In the genomic region with DNA sequence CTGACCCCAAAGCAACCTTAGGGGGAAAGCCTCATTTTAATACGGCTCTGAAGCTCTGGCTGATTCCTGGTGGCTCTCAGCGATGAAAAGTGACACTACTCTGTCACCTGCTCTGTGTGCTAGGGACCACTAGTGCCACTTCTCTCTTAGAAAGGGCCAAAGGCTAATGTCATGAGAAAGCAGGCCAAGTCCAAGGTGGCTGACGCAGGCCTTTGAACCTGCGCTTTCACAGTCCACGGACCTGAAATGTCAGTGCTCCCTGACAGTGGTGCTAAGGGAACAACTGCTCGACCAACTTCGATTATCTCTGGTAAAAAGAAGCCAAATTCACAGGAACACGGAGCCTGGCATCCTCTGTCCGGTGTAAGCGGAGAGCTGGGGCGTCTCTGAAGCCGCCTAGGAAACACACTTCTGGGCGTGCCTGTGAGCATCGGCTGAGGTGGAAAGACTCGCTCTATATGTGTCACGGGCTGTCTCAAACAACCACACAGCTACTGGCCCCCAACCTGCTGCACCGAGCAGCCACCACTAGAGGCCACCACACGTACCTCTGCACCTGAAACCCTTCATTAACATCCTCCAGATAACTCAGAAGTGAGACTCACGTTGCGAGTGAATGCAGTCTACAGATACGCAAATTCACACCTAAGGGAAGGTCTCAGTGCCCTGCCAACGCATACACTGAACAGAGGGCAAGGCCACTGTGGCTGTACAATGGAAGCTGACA, we compare ENCODE assay signal across 8 mouse cellular contexts.
A peak's percentile ranks its signal among the peaks of the same experiment; 100 is the strongest.
DNase-seq lines count a peak whose midpoint lies in the region; ATAC-seq and TF ChIP-seq lines count a peak whose summit lies in the region.
"Had no signal": no experiment of that assay in that cellular context is flagged by ENCODE, and none has a peak within 500 bp of the region (broad histone marks: within the 10 kb centered on the region; RNA-seq: fewer than 3 reads in every experiment).

No protein-coding gene starts in this region.

- H3K36me3 ChIP-seq in forebrain, embryonic 16.5 days (ENCODE audit: control insufficient read depth, insufficient read depth), result no peaks in the 10 kb centered on the region
- H3K36me3 ChIP-seq: heart, embryonic 15.5 days had no signal

- H3K4me2 ChIP-seq in forebrain, embryonic 16.5 days (ENCODE audit: low read length), result no peak overlapping the region
- H3K4me2 ChIP-seq: heart, embryonic 15.5 days had no signal

- peak; percentile 6 for DNase-seq in 416B (ENCODE audit: low read depth)
- peak; percentile 59 to 64 for DNase-seq in cerebellum, adult 2 months
- DNase-seq in kidney, postnatal 36 days, result peak; percentile 62 to 80
- peak; percentile 44 for DNase-seq in lung, postnatal 14 days
- peak; percentile 54 to 75 for DNase-seq in spleen, postnatal 4 days (ENCODE audit: low spot score in 2 of 2)

- H3K4me3 ChIP-seq in cerebellum, adult 2 months (replicated peaks; ENCODE audit: insufficient read depth, low read depth, low read length), result no peak overlapping the region
- no peak overlapping the region for H3K4me3 ChIP-seq in forebrain, embryonic 16.5 days (replicated peaks; ENCODE audit: low read length)
- H3K4me3 ChIP-seq: heart, embryonic 15.5 days had no signal

- H3K27me3 ChIP-seq in cerebellum, adult 2 months (ENCODE audit: control insufficient read depth, insufficient read depth, low read length), result no peaks in the 10 kb centered on the region
- no peaks in the 10 kb centered on the region for H3K27me3 ChIP-seq in forebrain, embryonic 16.5 days (replicated peaks; ENCODE audit: control insufficient read depth, insufficient read depth, low read length)

- H3K27ac ChIP-seq in cerebellum, adult 2 months (ENCODE audit: insufficient read depth, low read length), result no peak overlapping the region
- H3K27ac ChIP-seq in forebrain, embryonic 16.5 days (ENCODE audit: low read length), result no peak overlapping the region
- H3K27ac ChIP-seq: heart, embryonic 15.5 days had no signal

- TF ChIP-seq POLR2A in cerebellum, adult 2 months (IDR thresholded peaks at IDR 0.05; ENCODE audit: borderline replicate concordance, insufficient read depth, low read length), result no peak

- peaks cover 42% of the 10 kb centered on the region for H3K4me1 ChIP-seq in cerebellum, adult 2 months (ENCODE audit: control insufficient read depth, insufficient read depth, low read length)
- peaks cover 17% of the 10 kb centered on the region for H3K4me1 ChIP-seq in forebrain, embryonic 16.5 days (replicated peaks; ENCODE audit: control insufficient read depth, insufficient read depth, low read length)

- peak; percentile 93 for ATAC-seq in CD4-positive, CD25-positive, alpha-beta regulatory T cell, adult 4 months
- ATAC-seq in forebrain, embryonic 16.5 days, result peak; percentile 11; the same call in 1 of the 2 replicates

- no peak overlapping the region for H3K9ac ChIP-seq in forebrain, embryonic 16.5 days (replicated peaks; ENCODE audit: low read depth, low read length)
- H3K9ac ChIP-seq: heart, embryonic 15.5 days had no signal

- TF ChIP-seq CTCF in cerebellum, adult 2 months (IDR thresholded peaks at IDR 0.05; ENCODE audit: borderline replicate concordance, insufficient read depth, low read depth, low read length), result peak; percentile 91

- H3K9me3 ChIP-seq in forebrain, embryonic 16.5 days (ENCODE audit: control insufficient read depth, low read length), result no peaks in the 10 kb centered on the region
- H3K9me3 ChIP-seq: heart, embryonic 15.5 days had no signal

- WGBS in cerebellum, adult 2 months, result 70% methylated on average over 22 of the region's 22 CpGs
- 69% methylated on average over 22 of the region's 22 CpGs for WGBS in forebrain, embryonic 16.5 days

Comparison
In these comparisons a context has a peak if more than half of its experiments do, and no peak if none do; other contexts are left out.
1. DNase-seq: peak in every context shown above with its lines; median percentile 71 in kidney, postnatal 36 days; 64 in spleen, postnatal 4 days; 62 in cerebellum, adult 2 months; 44 in lung, postnatal 14 days; 6 in 416B.